Comparison of ENCODE assay signal across 15 mouse cellular contexts in genomic region chr1:166900028-166900427, GRCm38 (mm10).
DNase-seq lines count a peak whose midpoint lies in the region; ATAC-seq and TF ChIP-seq lines count a peak whose summit lies in the region.
"Had no signal": no experiment of that assay in that cellular context is flagged by ENCODE, and none has a peak within 500 bp of the region (broad histone marks: within the 10 kb centered on the region; RNA-seq: fewer than 3 reads in every experiment).

No protein-coding gene starts in this region.

- WGBS in heart, embryonic 16.5 days: 71% methylated on average over 4 of the region's 4 CpGs
- WGBS in lung, embryonic 15.5 days: 61% methylated on average over 4 of the region's 4 CpGs
- WGBS in lung, adult 2 months: 68% methylated on average over 4 of the region's 4 CpGs
- 71% methylated on average over 4 of the region's 4 CpGs for WGBS in embryonic facial prominence, embryonic 14.5 days
- 91% methylated on average over 4 of the region's 4 CpGs for WGBS in limb, embryonic 10.5 days
- 81% methylated on average over 4 of the region's 4 CpGs for WGBS in intestine, embryonic 15.5 days

- no peak overlapping the region for H3K4me2 ChIP-seq in heart, embryonic 16.5 days (ENCODE audit: low read depth, low read length)
- no peak overlapping the region for H3K4me2 ChIP-seq in lung, embryonic 15.5 days
- no peak overlapping the region for H3K4me2 ChIP-seq in embryonic facial prominence, embryonic 14.5 days (ENCODE audit: low read depth, low read length)
- H3K4me2 ChIP-seq in intestine, embryonic 15.5 days (replicated peaks): no peak overlapping the region
- H3K4me2 ChIP-seq: liver, embryonic 13.5 days; midbrain, embryonic 13.5 days had no signal

- H3K36me3 ChIP-seq in heart, embryonic 16.5 days (ENCODE audit: control insufficient read depth, insufficient read depth): no peaks in the 10 kb centered on the region
- no peaks in the 10 kb centered on the region for H3K36me3 ChIP-seq in lung, embryonic 15.5 days
- no peaks in the 10 kb centered on the region for H3K36me3 ChIP-seq in embryonic facial prominence, embryonic 14.5 days (ENCODE audit: control insufficient read depth, insufficient read depth, low read length)
- H3K36me3 ChIP-seq in limb, embryonic 10.5 days: no peaks in the 10 kb centered on the region
- no peaks in the 10 kb centered on the region for H3K36me3 ChIP-seq in intestine, embryonic 15.5 days
- H3K36me3 ChIP-seq: liver, embryonic 13.5 days; midbrain, embryonic 13.5 days had no signal

- ATAC-seq in heart, embryonic 16.5 days (replicated peaks; ENCODE audit: extremely low read depth, insufficient read depth, low FRiP score): no peak
- 0 out of 2 replicates have a peak, but pooled peaks have one; percentile 36 for ATAC-seq in lung, embryonic 15.5 days (ENCODE audit: borderline replicate concordance, extremely low read depth, low FRiP score, low TSS enrichment)
- ATAC-seq in embryonic facial prominence, embryonic 14.5 days (ENCODE audit: low read depth): peak; percentile 65; the same call in 1 of the 2 replicates
- ATAC-seq in intestine, embryonic 15.5 days: no peak; the same call in 1 of the 2 replicates

- peak overlapping the region; percentile 33; the same call in 1 of the 2 replicates for H3K27ac ChIP-seq in heart, embryonic 16.5 days (ENCODE audit: low read length)
- no peak overlapping the region for H3K27ac ChIP-seq in lung, embryonic 15.5 days
- H3K27ac ChIP-seq in embryonic facial prominence, embryonic 14.5 days (replicated peaks; ENCODE audit: low read depth, low read length): 0 out of 2 replicates have a peak overlapping the region, but pooled peaks have one; percentile 23
- 0 out of 2 replicates have a peak overlapping the region, but pooled peaks have one; percentile 26 for H3K27ac ChIP-seq in limb, embryonic 10.5 days
- H3K27ac ChIP-seq in intestine, embryonic 15.5 days: no peak overlapping the region
- H3K27ac ChIP-seq: heart, adult 2 months; liver, embryonic 13.5 days; midbrain, embryonic 13.5 days had no signal

- intact Hi-C loops in heart, postnatal 36 days (cut with DNase I): no loop called here
- intact Hi-C loops in left cerebral cortex, postnatal 36 days (cut with DNase I): no loop called here

- TF ChIP-seq POLR2A in lung, adult 2 months (IDR thresholded peaks at IDR 0.05; ENCODE audit: borderline replicate concordance, extremely low read depth, low read depth, low read length): no peak

- no peak overlapping the region for H3K9ac ChIP-seq in heart, embryonic 16.5 days (ENCODE audit: low read length)
- no peak overlapping the region for H3K9ac ChIP-seq in lung, embryonic 15.5 days
- H3K9ac ChIP-seq in embryonic facial prominence, embryonic 14.5 days (ENCODE audit: low read depth, low read length): no peak overlapping the region
- no peak overlapping the region for H3K9ac ChIP-seq in intestine, embryonic 15.5 days
- H3K9ac ChIP-seq: liver, embryonic 13.5 days; midbrain, embryonic 13.5 days had no signal

- H3K27me3 ChIP-seq in heart, embryonic 16.5 days (ENCODE audit: control insufficient read depth, insufficient read depth, low read length): no peaks in the 10 kb centered on the region
- H3K27me3 ChIP-seq in lung, embryonic 15.5 days: no peaks in the 10 kb centered on the region
- H3K27me3 ChIP-seq in embryonic facial prominence, embryonic 14.5 days (replicated peaks; ENCODE audit: control insufficient read depth, insufficient read depth, low read length): no peaks in the 10 kb centered on the region
- H3K27me3 ChIP-seq in limb, embryonic 10.5 days (ENCODE audit: low read depth, poor library complexity, severe bottlenecking): no peaks in the 10 kb centered on the region
- no peaks in the 10 kb centered on the region for H3K27me3 ChIP-seq in intestine, embryonic 15.5 days (replicated peaks)
- H3K27me3 ChIP-seq: liver, embryonic 13.5 days; midbrain, embryonic 13.5 days had no signal

- no peak overlapping the region for H3K4me3 ChIP-seq in heart, embryonic 16.5 days (ENCODE audit: low read length)
- H3K4me3 ChIP-seq in lung, embryonic 15.5 days: no peak overlapping the region
- H3K4me3 ChIP-seq in lung, adult 2 months (replicated peaks; ENCODE audit: extremely low read depth, low read depth, low read length): no peak overlapping the region
- H3K4me3 ChIP-seq in embryonic facial prominence, embryonic 14.5 days (ENCODE audit: low read depth, low read length): no peak overlapping the region
- no peak overlapping the region for H3K4me3 ChIP-seq in limb, embryonic 10.5 days
- H3K4me3 ChIP-seq in intestine, embryonic 15.5 days (replicated peaks): no peak overlapping the region
- H3K4me3 ChIP-seq: heart, adult 2 months; liver, embryonic 13.5 days; megakaryocyte, embryonic 14.5 days; midbrain, embryonic 13.5 days had no signal

- H3K4me1 ChIP-seq in heart, embryonic 16.5 days (ENCODE audit: control insufficient read depth, insufficient read depth, low read length): 0 out of 2 replicates have a peak, but pooled peaks cover 3% of the 10 kb centered on the region
- H3K4me1 ChIP-seq in lung, embryonic 15.5 days: peaks cover 12% of the 10 kb centered on the region
- H3K4me1 ChIP-seq in lung, adult 2 months (ENCODE audit: control insufficient read depth, insufficient read depth, low read length): no peaks in the 10 kb centered on the region
- peaks cover 12% of the 10 kb centered on the region for H3K4me1 ChIP-seq in embryonic facial prominence, embryonic 14.5 days (ENCODE audit: control insufficient read depth, insufficient read depth, low read length)
- H3K4me1 ChIP-seq in limb, embryonic 10.5 days: peaks cover 23% of the 10 kb centered on the region
- no peaks in the 10 kb centered on the region for H3K4me1 ChIP-seq in intestine, embryonic 15.5 days (replicated peaks)
- H3K4me1 ChIP-seq: liver, embryonic 13.5 days had no signal

- H3K9me3 ChIP-seq in heart, embryonic 16.5 days (replicated peaks; ENCODE audit: control insufficient read depth, low read length): no peaks in the 10 kb centered on the region
- H3K9me3 ChIP-seq in lung, embryonic 15.5 days: no peaks in the 10 kb centered on the region
- H3K9me3 ChIP-seq in embryonic facial prominence, embryonic 14.5 days (ENCODE audit: control insufficient read depth, low read length): no peaks in the 10 kb centered on the region
- no peaks in the 10 kb centered on the region for H3K9me3 ChIP-seq in limb, embryonic 10.5 days (replicated peaks)
- no peaks in the 10 kb centered on the region for H3K9me3 ChIP-seq in intestine, embryonic 15.5 days
- H3K9me3 ChIP-seq: liver, embryonic 13.5 days; midbrain, embryonic 13.5 days had no signal

- DNase-seq in heart, postnatal 36 days: no peak
- DNase-seq in lung, adult 2 months: no peak
- peak; percentile 66 for DNase-seq in embryonic facial prominence, embryonic 14.5 days (ENCODE audit: low spot score)
- DNase-seq in limb, embryonic 10.5 days (ENCODE audit: low spot score): no peak
- no peak for DNase-seq in left cerebral cortex, postnatal 36 days (ENCODE audit: low spot score in 2 of 2)
- DNase-seq: adrenal gland, postnatal 25 days; cerebellum, adult 8-10 months; gastrocnemius, postnatal 36 days; liver, embryonic 13.5 days had no signal

- TF ChIP-seq CTCF in lung, adult 2 months (IDR thresholded peaks at IDR 0.05; ENCODE audit: insufficient read depth, low read length): no peak

Comparison
In these comparisons a context has a peak if more than half of its experiments do, and no peak if none do; other contexts are left out.
1. ATAC-seq: peak in lung, embryonic 15.5 days (single experiment) and embryonic facial prominence, embryonic 14.5 days (single experiment); none in heart, embryonic 16.5 days (single experiment) and intestine, embryonic 15.5 days (single experiment).
2. H3K27ac ChIP-seq: peak in heart, embryonic 16.5 days (single experiment), embryonic facial prominence, embryonic 14.5 days (single experiment) and limb, embryonic 10.5 days (single experiment); none in lung, embryonic 15.5 days (single experiment) and intestine, embryonic 15.5 days (single experiment).